Mouse (Mus musculus): ENCODE measurements at regions not wholly inside any gene's neighbourhood (a gene's known extent, or its start where the extent isn't known, plus 50 kb on each side); places are given as distances from the start of the nearest gene placed in this dataset.

GRCm38 (mm10) chr17:83125057-83125456, 90.0 kb upstream of the Pkdcc start:
- TF ChIP-seq POLR2A (IDR thresholded peaks at IDR 0.05; ENCODE audit: insufficient read depth, low read depth, low read length) (no peak), CTCF (IDR thresholded peaks at IDR 0.05; ENCODE audit: insufficient read depth, low read depth, low read length) (no peak)

All from olfactory bulb, adult 2 months (tissue).